Mouse (Mus musculus): ENCODE measurements at regions not wholly inside any gene's neighbourhood (a gene's known extent, or its start where the extent isn't known, plus 50 kb on each side); places are given as distances from the start of the nearest gene placed in this dataset.

GRCm38 (mm10) chr1:104578123-104578522, 190.2 kb upstream of the Cdh20 start:
- peak; percentile 70 to 78 for DNase-seq

DNA sequence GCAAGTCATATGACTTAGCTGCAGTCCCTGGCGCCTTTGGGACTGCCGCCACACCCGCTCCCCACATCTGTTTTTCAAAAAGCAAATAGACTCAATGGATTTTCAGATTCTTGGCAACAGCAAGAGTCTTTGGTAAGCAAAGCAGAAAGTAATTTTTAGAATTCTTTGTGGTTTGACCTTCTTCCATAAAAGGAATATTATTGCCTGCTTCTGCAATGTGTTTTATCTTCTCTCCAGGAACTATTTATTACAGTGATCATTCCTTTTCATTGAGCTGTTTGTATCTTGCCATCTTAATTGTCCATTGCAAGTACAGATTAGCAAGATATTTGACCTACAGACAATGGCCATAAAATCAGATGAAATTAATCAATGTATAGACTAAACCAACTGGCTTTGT, 184.2 kb upstream of the Cdh20 start:
- DNase-seq = no peak

- DNase-seq = peak; percentile 3 to 16
Observed at GRCm38 (mm10) chr1:104586985-104587384, 181.3 kb upstream of the Cdh20 start.

DNA sequence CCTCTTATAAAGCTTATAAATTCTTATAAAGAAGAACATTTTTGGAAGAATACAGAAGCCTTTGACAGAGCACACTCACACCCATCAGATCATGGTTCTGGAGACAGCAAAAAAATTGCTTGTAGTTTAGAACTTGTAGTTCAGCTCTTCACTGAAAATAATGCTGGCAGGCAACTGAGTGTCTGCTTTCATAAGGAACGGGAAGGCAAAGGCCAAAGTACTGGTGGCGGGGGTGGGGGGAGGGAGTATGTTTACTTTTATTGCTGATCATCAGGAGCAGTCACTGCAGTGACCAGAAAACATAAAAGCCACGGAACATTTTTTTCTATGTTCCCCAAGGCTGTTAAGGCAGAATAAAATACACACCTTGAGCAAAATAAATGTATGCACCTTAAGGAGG, 163.0 kb upstream of the Cdh20 start:
- no peak for DNase-seq

DNA sequence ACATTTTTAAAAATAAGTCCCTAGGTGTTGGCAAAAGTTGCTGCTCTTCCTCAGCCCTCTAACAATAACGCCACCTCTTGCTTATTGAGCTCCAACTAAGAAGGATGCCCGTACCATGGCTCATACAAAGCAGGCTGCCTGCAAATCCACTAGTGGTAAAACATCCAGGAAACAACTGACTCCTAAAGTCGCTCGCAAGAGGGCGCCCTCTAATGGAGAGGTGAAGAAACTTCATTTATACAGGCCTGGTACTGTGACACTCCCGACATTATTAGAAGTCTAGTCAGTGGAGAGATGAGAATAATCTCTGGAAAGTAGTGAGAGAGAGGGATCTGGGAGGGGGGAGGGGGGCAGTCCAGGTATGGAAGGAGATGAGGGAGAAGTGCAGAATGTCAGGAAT, 158.9 kb upstream of the Cdh20 start:
- DNase-seq = no peak

DNA sequence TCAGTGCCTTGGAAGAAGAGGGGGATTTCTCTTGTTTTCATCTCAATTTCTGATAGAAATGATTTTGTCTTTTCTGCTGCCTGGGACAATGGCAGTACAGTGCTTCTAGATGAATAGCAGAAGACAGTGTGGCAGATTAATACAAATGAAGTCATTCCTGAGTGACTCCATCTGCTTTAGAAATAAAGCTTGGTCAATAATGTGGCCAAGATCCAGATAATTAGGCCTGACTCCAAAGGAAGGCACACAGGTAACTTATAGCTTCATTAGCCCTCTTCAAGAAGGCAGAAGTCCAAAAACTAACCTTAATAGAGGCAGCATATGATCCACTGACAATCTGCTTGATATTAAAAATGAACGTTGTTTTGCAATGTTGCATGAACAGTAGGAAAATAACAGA, 151.0 kb upstream of the Cdh20 start:
- peak; percentile 17 to 29 for DNase-seq

GRCm38 (mm10) chr1:104619805-104620375, 148.4 kb upstream of the Cdh20 start:
- no peak for DNase-seq

DNA sequence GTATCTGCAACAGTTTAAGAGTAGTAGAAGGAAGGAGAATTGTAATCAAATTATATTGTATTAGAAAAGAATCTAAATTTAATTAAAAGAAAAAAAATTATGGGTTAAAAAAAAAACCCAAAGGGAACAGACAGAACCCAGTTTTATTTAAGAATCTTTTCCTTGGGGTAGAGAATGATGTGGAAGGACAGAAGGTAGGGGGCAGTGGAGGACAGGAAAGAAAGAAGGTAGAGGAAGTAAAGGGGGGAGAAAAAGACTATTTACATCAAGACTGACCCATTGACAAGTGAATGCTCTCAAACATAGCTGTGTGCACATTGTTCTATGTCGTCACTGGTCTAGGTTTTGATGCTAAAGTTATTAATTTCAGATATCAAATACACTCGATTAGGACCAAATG, 142.8 kb upstream of the Cdh20 start:
- DNase-seq = peak; percentile 16 to 33

DNA sequence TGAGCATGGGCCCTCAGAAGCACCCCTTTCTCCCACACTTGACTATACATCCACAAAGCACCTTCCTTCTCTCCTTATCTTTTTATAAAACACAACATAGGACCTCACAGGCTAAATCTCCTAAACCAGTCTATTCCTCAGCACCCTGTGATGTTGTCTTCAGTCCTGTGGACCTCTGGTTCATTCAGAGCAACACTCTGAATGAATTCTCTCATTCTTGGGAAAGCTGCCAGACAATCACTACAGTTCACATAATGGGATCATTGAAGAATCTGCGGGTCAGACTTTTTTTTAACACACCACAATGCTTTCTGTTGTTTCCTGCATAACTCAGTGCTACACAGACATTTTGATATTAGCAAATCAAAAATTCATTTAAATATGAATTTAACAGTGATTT, 115.9 kb upstream of the Cdh20 start:
- DNase-seq = peak in 1 of 2 experiments; percentile 9
